Mouse (Mus musculus) heart, embryonic 11.5 days (tissue): ENCODE measurements around the gene Zfp330. TPM values are rescaled to one million over a fixed set of nuclear protein-coding genes. Genes with fewer than 3 reads are reported as not detected.

ENCODE experiments used
- ATAC-seq: fragments of 200-750 bp; cut with Nextera tagmentation; replicated peaks from 2 replicates; pipeline ENCODE4 v1.8.0; 2017; ENCODE audit warnings: moderate library complexity; ENCODE audit not compliant: insufficient number of reproducible peaks, low FRiP score, low TSS enrichment
- H3K27ac ChIP-seq: fragments of 300-500 bp; sonication (generic); 2 replicates; pipeline ENCODE4 v1.5.1; 2014; ENCODE audit warnings: mild to moderate bottlenecking, low read depth, low read length
- H3K27me3 ChIP-seq: fragments of 300-500 bp; sonication (generic); 2 replicates; pipeline ENCODE4 v1.6.1; 2014; ENCODE audit warnings: mild to moderate bottlenecking, low read length, mixed read lengths; ENCODE audit not compliant: control insufficient read depth, insufficient read depth
- H3K36me3 ChIP-seq: fragments of 300-500 bp; sonication (generic); 2 replicates; pipeline ENCODE4 v1.6.1; 2014; ENCODE audit warnings: mild to moderate bottlenecking, low read length, moderate library complexity, mixed read lengths; ENCODE audit not compliant: control insufficient read depth, insufficient read depth
- H3K4me1 ChIP-seq: fragments of 300-500 bp; sonication (generic); 2 replicates; pipeline ENCODE4 v1.6.1; 2014; ENCODE audit warnings: low read length; ENCODE audit not compliant: control insufficient read depth, insufficient read depth
- H3K4me2 ChIP-seq: fragments of 300-500 bp; sonication (generic); 2 replicates; pipeline ENCODE4 v1.6.1; 2014; ENCODE audit warnings: mild to moderate bottlenecking, moderate library complexity
- H3K4me3 ChIP-seq: fragments of 300-500 bp; sonication (generic); 2 replicates; pipeline ENCODE4 v1.5.1; 2014; ENCODE audit warnings: low read depth, low read length
- H3K9ac ChIP-seq: fragments of 300-500 bp; sonication (generic); 2 replicates; pipeline ENCODE4 v1.6.1; 2014; ENCODE audit warnings: mild to moderate bottlenecking, low read depth, low read length, moderate library complexity
- H3K9me3 ChIP-seq: fragments of 300-500 bp; sonication (generic); replicated peaks from 2 replicates; pipeline ENCODE4 v1.6.1; 2016; ENCODE audit warnings: low read length; ENCODE audit not compliant: control insufficient read depth
- WGBS: fragments of 180-500 bp; shearing (Covaris S2); extraction: QIAGEN DNeasy Blood & Tissue Kit; methylation state at CpG from one replicate; pipeline ENCODE4 v1.1.7; 2014; ENCODE audit not compliant: insufficient replicate concordance; 5-methylcytosine and 5-hydroxymethylcytosine counted together
- polyA plus RNA-seq: library from polyadenylated mRNA; unstranded; fragments of >200 nt; fragmentation: Nextera tagmentation; extraction: Ambion mirVana; gene quantifications from 2 replicates; pipeline ENCODE4 v1.2.1, GENCODE M21; 2014

Zfp330 gene
- polyA plus RNA-seq, 1 experiment from 2014 or later = 49.8 TPM

- H3K36me3 ChIP-seq = no peaks in the 10 kb centered on the region
- no peaks in the 10 kb centered on the region for H3K27me3 ChIP-seq
- 41% methylated on average over 10 of the region's 10 CpGs for WGBS
- H3K4me1 ChIP-seq = no peaks in the 10 kb centered on the region
- H3K4me2 ChIP-seq = no peak overlapping the region
- no peak for ATAC-seq
- no peak overlapping the region for H3K9ac ChIP-seq
- no peak overlapping the region for H3K4me3 ChIP-seq
- no peaks in the 10 kb centered on the region for H3K9me3 ChIP-seq
- no peak overlapping the region for H3K27ac ChIP-seq
Observed at GRCm38 (mm10) chr8:82743905-82744904, 29.8 kb downstream of the Zfp330 start.

Other genes with a start within 250 kb of the Zfp330 start
- 0.62 and 1.1 TPM in 2 replicates for gene Rnf150, start 89.2 kb upstream of the Zfp330 start, polyA plus RNA-seq